Mouse (Mus musculus) megakaryocyte, embryonic 14.5 days (primary cell): ENCODE data around the gene Tspan17.

ENCODE experiments used
- FLI1 ChIP-seq: IDR thresholded peaks from 2 replicates; pipeline ENCODE4 v1.6.1; 2012; ENCODE audit warnings: low read length, inconsistent platforms, mixed read lengths
- GATA1 ChIP-seq: IDR thresholded peaks from 3 replicates; pipeline ENCODE4 v1.6.1; 2012; ENCODE audit warnings: mixed read lengths, low read length, inconsistent platforms, borderline replicate concordance

GRCm38 (mm10) chr13:54789561-54790397 lies 602 bp downstream of the Tspan17 start:
- no peak for TF ChIP-seq FLI1
- TF ChIP-seq GATA1 = no peak
